Mouse (Mus musculus): Measurements from ENCODE around the gene Rspry1. TPM values are rescaled to one million over a fixed set of nuclear protein-coding genes. Genes with fewer than 3 reads are reported as not detected.

The Rspry1 gene
- total RNA-seq, 2 experiments from 2014 or later = 12.4 to 12.7 TPM

Other genes with a start within 250 kb of the Rspry1 start
- 100 to 1,000 TPM; 281 to 377 TPM for gene Herpud1, start 215.5 kb upstream of the Rspry1 start, total RNA-seq (2021)
- gene Nlrc5, start 167.6 kb upstream of the Rspry1 start, total RNA-seq (2021) = 1 to 10 TPM; 1.2 to 2.0 TPM
- 1 to 10 TPM; 3.6 to 4.2 TPM for gene Cpne2, start 68.9 kb upstream of the Rspry1 start, total RNA-seq (2021)
- gene Fam192a, start 60 bp downstream of the Rspry1 start, total RNA-seq (2021) = 10 to 100 TPM; 20.6 to 24.8 TPM
- gene Arl2bp, start 64.7 kb downstream of the Rspry1 start, total RNA-seq (2021) = 10 to 100 TPM; 90.4 to 96.5 TPM
- under 1 TPM; 0.31 to 0.38 TPM for gene Pllp, start 94.3 kb downstream of the Rspry1 start, total RNA-seq (2021)
- gene Ccl22, start 143.7 kb downstream of the Rspry1 start, total RNA-seq (2021) = not detected
- gene Cx3cl1, start 170.1 kb downstream of the Rspry1 start, total RNA-seq (2021) = 1 to 10 TPM; 2.9 to 4.4 TPM
- gene Ccl17, start 208.5 kb downstream of the Rspry1 start, total RNA-seq (2021) = not detected
- 100 to 1,000 TPM; 536 to 626 TPM for gene Coq9, start 236.4 kb downstream of the Rspry1 start, total RNA-seq (2021)
- 10 to 100 TPM; 73.7 to 91.4 TPM for gene Ciapin1, start 236.4 kb downstream of the Rspry1 start, total RNA-seq (2021)

Measured in heart, postnatal 36 days (tissue).